Mouse (Mus musculus): ENCODE measurements around the gene Pced1b.

GRCm38 (mm10) chr15:97396586-97397299 is 149.8 kb downstream of the Pced1b start:
- TF ChIP-seq CTCF (IDR thresholded peaks at IDR 0.05; ENCODE audit: extremely low read depth, insufficient read length, insufficient replicate concordance, low read depth, low read length) (no peak), POLR2A (IDR thresholded peaks at IDR 0.05; ENCODE audit: low read depth, low read length) (no peak)

Data from small intestine, adult 2 months (tissue).